Mouse (Mus musculus) megakaryocyte, embryonic 14.5 days (primary cell): ENCODE data around the gene Ibtk. TPM values are rescaled to one million over a fixed set of nuclear protein-coding genes. Genes with fewer than 3 reads are reported as not detected.

Source experiments
- H3K27me3 ChIP-seq: replicated peaks from 2 replicates; pipeline ENCODE3; 2012; ENCODE audit warnings: inconsistent platforms
- H3K36me3 ChIP-seq: replicated peaks from 2 replicates; pipeline ENCODE3; 2012; ENCODE audit warnings: low read length, inconsistent platforms, mixed read lengths
- H3K4me1 ChIP-seq: 2 replicates; pipeline ENCODE4 v1.6.1; 2012; ENCODE audit warnings: inconsistent platforms
- H3K4me3 ChIP-seq: replicated peaks from 2 replicates; pipeline ENCODE3; 2012; ENCODE audit warnings: moderate library complexity, mild to moderate bottlenecking, inconsistent platforms
- H3K9me3 ChIP-seq: 2 replicates; pipeline ENCODE4 v1.6.1; 2012; ENCODE audit warnings: inconsistent platforms
- FLI1 ChIP-seq: IDR thresholded peaks from 2 replicates; pipeline ENCODE4 v1.6.1; 2012; ENCODE audit warnings: low read length, inconsistent platforms, mixed read lengths
- GATA1 ChIP-seq: IDR thresholded peaks from 3 replicates; pipeline ENCODE4 v1.6.1; 2012; ENCODE audit warnings: mixed read lengths, low read length, inconsistent platforms, borderline replicate concordance
- polyA plus RNA-seq: library from polyadenylated mRNA; stranded (reverse); fragments of >175 nt; gene quantifications from 2 replicates; pipeline ENCODE4 v1.2.3, GENCODE M21; 2012; ENCODE audit warnings: low replicate concordance; ENCODE audit not compliant: insufficient read depth

Ibtk gene
- polyA plus RNA-seq, 1 experiment: 1.7 TPM

- no peaks in the 10 kb centered on the region for H3K36me3 ChIP-seq
- no peak for TF ChIP-seq FLI1
- no peak for TF ChIP-seq GATA1
- H3K27me3 ChIP-seq: no peaks in the 10 kb centered on the region
Observed at GRCm38 (mm10) chr9:85762476-85762875, 13.3 kb upstream of the Ibtk start.

GRCm38 (mm10) chr9:85750797-85751196, 1.7 kb upstream of the Ibtk start:
- H3K4me1 ChIP-seq: peaks cover 24% of the 10 kb centered on the region
- peaks cover 2% of the 10 kb centered on the region for H3K36me3 ChIP-seq
- H3K9me3 ChIP-seq: no peaks in the 10 kb centered on the region
- no peak overlapping the region for H3K4me3 ChIP-seq
- no peaks in the 10 kb centered on the region for H3K27me3 ChIP-seq
- TF ChIP-seq GATA1 (no peak), FLI1 (no peak)

More at GRCm38 (mm10) chr9:85762476-85762875, 13.3 kb upstream of the Ibtk start:
- Histone ChIP-seq H3K9me3 (0 out of 2 replicates have a peak, but pooled peaks cover 3% of the 10 kb centered on the region), H3K4me1 (0 out of 2 replicates have a peak, but pooled peaks cover 5% of the 10 kb centered on the region), H3K4me3 (no peak overlapping the region)

- H3K4me3 ChIP-seq: peak overlapping the region; percentile 99
- H3K4me1 ChIP-seq: peaks cover 26% of the 10 kb centered on the region
- H3K36me3 ChIP-seq: peaks cover 2% of the 10 kb centered on the region
- H3K27me3 ChIP-seq: no peaks in the 10 kb centered on the region
- TF ChIP-seq GATA1 (no peak), FLI1 (no peak)
- no peaks in the 10 kb centered on the region for H3K9me3 ChIP-seq
Observed at GRCm38 (mm10) chr9:85749922-85750509, 882 bp upstream of the Ibtk start.

- Histone ChIP-seq H3K27me3 (no peaks in the 10 kb centered on the region), H3K36me3 (peaks cover 4% of the 10 kb centered on the region), H3K4me3 (peak overlapping the region; percentile 99), H3K4me1 (peaks cover 27% of the 10 kb centered on the region), H3K9me3 (no peaks in the 10 kb centered on the region)
- no peak for TF ChIP-seq FLI1
- no peak for TF ChIP-seq GATA1
Observed at GRCm38 (mm10) chr9:85748204-85749141, 661 bp downstream of the Ibtk start.

GRCm38 (mm10) chr9:85745566-85745965, 3.6 kb downstream of the Ibtk start:
- Histone ChIP-seq H3K4me3 (no peak overlapping the region), H3K9me3 (no peaks in the 10 kb centered on the region), H3K4me1 (peaks cover 29% of the 10 kb centered on the region), H3K27me3 (no peaks in the 10 kb centered on the region), H3K36me3 (peaks cover 29% of the 10 kb centered on the region)
- TF ChIP-seq FLI1 (no peak), GATA1 (no peak)

GRCm38 (mm10) chr9:85743358-85743757, 5.8 kb downstream of the Ibtk start:
- TF ChIP-seq FLI1: no peak
- no peak for TF ChIP-seq GATA1
- no peaks in the 10 kb centered on the region for H3K27me3 ChIP-seq
- peaks cover 21% of the 10 kb centered on the region for H3K4me1 ChIP-seq
- H3K9me3 ChIP-seq: no peaks in the 10 kb centered on the region
- no peak overlapping the region for H3K4me3 ChIP-seq
- H3K36me3 ChIP-seq: peaks cover 48% of the 10 kb centered on the region

GRCm38 (mm10) chr9:85742107-85742506, 7.0 kb downstream of the Ibtk start:
- Histone ChIP-seq H3K4me3 (no peak overlapping the region), H3K4me1 (peaks cover 14% of the 10 kb centered on the region), H3K27me3 (no peaks in the 10 kb centered on the region), H3K36me3 (peaks cover 60% of the 10 kb centered on the region), H3K9me3 (no peaks in the 10 kb centered on the region)
- TF ChIP-seq GATA1 (no peak), FLI1 (no peak)

GRCm38 (mm10) chr9:85739279-85739678, 9.9 kb downstream of the Ibtk start:
- H3K4me1 ChIP-seq: peaks cover 8% of the 10 kb centered on the region
- H3K27me3 ChIP-seq: no peaks in the 10 kb centered on the region
- peaks cover 83% of the 10 kb centered on the region for H3K36me3 ChIP-seq
- H3K9me3 ChIP-seq: no peaks in the 10 kb centered on the region
- TF ChIP-seq GATA1: no peak
- TF ChIP-seq FLI1: no peak
- no peak overlapping the region for H3K4me3 ChIP-seq

GRCm38 (mm10) chr9:85734821-85735220, 14.3 kb downstream of the Ibtk start:
- Histone ChIP-seq H3K27me3 (no peaks in the 10 kb centered on the region), H3K36me3 (peaks cover 90% of the 10 kb centered on the region)
- no peak for TF ChIP-seq FLI1
- no peak for TF ChIP-seq GATA1

GRCm38 (mm10) chr9:85724078-85724477, 25.1 kb downstream of the Ibtk start:
- Histone ChIP-seq H3K4me1 (no peaks in the 10 kb centered on the region), H3K27me3 (no peaks in the 10 kb centered on the region), H3K36me3 (peaks cover 97% of the 10 kb centered on the region), H3K9me3 (no peaks in the 10 kb centered on the region), H3K4me3 (no peak overlapping the region)
- TF ChIP-seq GATA1 (no peak), FLI1 (no peak)

More at GRCm38 (mm10) chr9:85734821-85735220, 14.3 kb downstream of the Ibtk start:
- H3K4me1 ChIP-seq: peaks cover 13% of the 10 kb centered on the region; the same call in 1 of the 2 replicates
- no peak overlapping the region for H3K4me3 ChIP-seq
- no peaks in the 10 kb centered on the region for H3K9me3 ChIP-seq
